Mouse (Mus musculus): ENCODE data around the gene Pitpna. TPM values are rescaled to one million over a fixed set of nuclear protein-coding genes. Genes with fewer than 3 reads are reported as not detected.

The Pitpna gene
- total and polyA plus RNA-seq, 3 experiments = 67.8 to 709 (median 194) TPM

DNA sequence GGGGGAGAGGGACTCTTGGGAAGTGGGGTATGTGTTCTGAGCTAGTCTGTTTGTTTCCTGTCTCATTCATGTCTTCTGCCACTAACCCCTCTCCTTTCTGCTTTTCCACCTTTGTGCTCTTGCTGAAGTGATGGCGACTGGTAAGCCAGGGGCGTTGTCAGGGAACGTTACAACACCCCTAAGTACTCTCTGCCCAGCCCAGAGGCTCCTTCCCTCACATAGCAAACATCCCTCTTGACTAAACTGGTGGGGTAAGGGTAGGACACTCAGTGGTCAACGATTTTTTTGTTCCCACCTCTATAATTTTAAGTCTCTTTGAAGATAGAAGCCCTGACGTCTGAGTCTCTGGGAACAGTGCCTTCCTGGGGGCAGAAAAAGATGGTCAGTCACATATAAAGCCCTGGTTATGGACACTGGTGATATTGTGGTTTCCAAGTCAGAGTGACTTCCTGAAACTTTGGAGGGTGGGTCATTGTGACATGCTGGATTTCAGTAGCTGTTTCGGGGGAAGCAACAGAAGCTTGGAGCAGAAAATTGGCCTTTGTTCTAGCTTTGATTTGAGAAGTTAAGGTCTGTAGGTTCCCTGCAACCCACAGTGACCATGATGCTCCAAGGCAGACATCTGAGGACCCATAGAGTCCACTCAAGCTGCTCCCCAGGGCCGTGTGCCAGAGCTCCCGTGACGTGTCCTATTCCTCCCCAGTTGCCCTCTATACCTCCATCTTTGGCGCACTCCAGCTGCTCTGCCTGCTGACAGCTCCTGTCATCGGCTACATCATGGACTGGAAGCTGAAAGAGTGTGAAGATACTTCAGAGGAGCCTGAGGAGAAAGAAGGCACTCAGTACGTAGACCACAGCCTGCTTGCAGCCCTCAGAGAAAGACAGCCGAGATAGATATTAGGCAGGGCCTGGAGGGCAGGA is 21.4 kb upstream of the Pitpna start:
- Histone ChIP-seq H3K4me1 (ENCODE audit: control insufficient read depth in 1 of 2, insufficient read depth in 2 of 2, low read length in 2 of 2) (peaks cover 10 to 30% of the 10 kb centered on the region in 2 experiments), H3K4me3 (ENCODE audit: control insufficient read depth in 1 of 2, insufficient read depth in 1 of 2, low read depth in 2 of 2, low read length in 2 of 2) (no peak overlapping the region)

GRCm38 (mm10) chr11:75567346-75568114 is 20.4 kb upstream of the Pitpna start:
- peak; percentile 64 for DNase-seq (ENCODE audit: low read depth, low spot score)
- Histone ChIP-seq H3K4me1 (ENCODE audit: control insufficient read depth in 1 of 2, insufficient read depth in 2 of 2, low read length in 2 of 2) (peaks cover 10 to 30% of the 10 kb centered on the region in 2 experiments), H3K9ac (ENCODE audit: control insufficient read depth, low read depth, low read length, poor library complexity, severe bottlenecking) (no peak overlapping the region), H3K27me3 (ENCODE audit: control insufficient read depth in 1 of 2, insufficient read depth in 2 of 2, low read length in 2 of 2) (no peaks in the 10 kb centered on the region), H3K4me3 (ENCODE audit: control insufficient read depth in 1 of 2, insufficient read depth in 1 of 2, low read depth in 2 of 2, low read length in 2 of 2) (no peak overlapping the region), H3K36me3 (ENCODE audit: control insufficient read depth in 1 of 2, insufficient read depth in 2 of 2, low read length in 2 of 2) (peaks cover 0 to 26% of the 10 kb centered on the region in 2 experiments; a peak in 2 of 4 replicates), H3K9me3 (replicated peaks; ENCODE audit: insufficient read depth, low read length) (no peaks in the 10 kb centered on the region), H3K79me2 (ENCODE audit: control insufficient read depth, insufficient read depth, low read length, poor library complexity) (no peaks in the 10 kb centered on the region), H3K27ac (ENCODE audit: control insufficient read depth, low read depth, low read length) (peak overlapping the region; percentile 2; the same call in 1 of the 2 replicates)
- TF ChIP-seq GATA1 (IDR thresholded peaks at IDR 0.05; ENCODE audit: low read depth, low read length) = peak; percentile 81
- no peak for TF ChIP-seq MYB (IDR thresholded peaks at IDR 0.05; ENCODE audit: low read depth, low read length)
- TF ChIP-seq CHD2 (IDR thresholded peaks at IDR 0.05; ENCODE audit: low read length) = no peak
- TF ChIP-seq BHLHE40 (IDR thresholded peaks at IDR 0.05; ENCODE audit: borderline replicate concordance, low read depth, low read length) = peak; percentile 75
- TF ChIP-seq ETS1 (IDR thresholded peaks at IDR 0.05; ENCODE audit: low read depth, low read length) = peak; percentile 52; the same call in 1 of the 2 replicates
- TF ChIP-seq GABPA (IDR thresholded peaks at IDR 0.05; ENCODE audit: low read depth, low read length) = no peak
- peak; percentile 55 to 56; a peak in 3 of 4 replicates for TF ChIP-seq EP300 (IDR thresholded peaks at IDR 0.05; ENCODE audit: low read depth in 1 of 2, low read length in 2 of 2)
- peak; percentile 18; the same call in 1 of the 2 replicates for TF ChIP-seq TAL1 (IDR thresholded peaks at IDR 0.05; ENCODE audit: low read length)
- no peak for TF ChIP-seq NELFE (IDR thresholded peaks at IDR 0.05; ENCODE audit: low read depth, low read length)
- no peak for TF ChIP-seq ELF1 (IDR thresholded peaks at IDR 0.05; ENCODE audit: low read depth, low read length)
- peak; percentile 48; the same call in 1 of the 2 replicates for TF ChIP-seq MXI1 (IDR thresholded peaks at IDR 0.05; ENCODE audit: low read depth, low read length)
- no peak for TF ChIP-seq KAT2A (conservative IDR thresholded peaks at IDR 0.05; ENCODE audit: low read depth, low read length)
- peak; percentile 39; the same call in 1 of the 2 replicates for TF ChIP-seq TCF12 (IDR thresholded peaks at IDR 0.05; ENCODE audit: low read depth, low read length)
- peak; percentile 88 for TF ChIP-seq USF1 (IDR thresholded peaks at IDR 0.05; ENCODE audit: low read depth, low read length)
- no peak for TF ChIP-seq JUND (IDR thresholded peaks at IDR 0.05; ENCODE audit: low read depth, low read length)
- no peak for TF ChIP-seq NRF1 (IDR thresholded peaks at IDR 0.05; ENCODE audit: insufficient read depth, low read depth, low read length, poor library complexity, severe bottlenecking)
- TF ChIP-seq SIN3A (IDR thresholded peaks at IDR 0.05; ENCODE audit: low read length) = no peak; the same call in 1 of the 2 replicates
- TF ChIP-seq MYC (IDR thresholded peaks at IDR 0.05; ENCODE audit: low read depth, low read length) = no peak
- TF ChIP-seq POLR2A (IDR thresholded peaks at IDR 0.05; ENCODE audit: control insufficient read depth in 1 of 2, insufficient read depth in 1 of 2, low read depth in 1 of 2, low read length in 2 of 2, poor library complexity in 1 of 2) = no peak
- TF ChIP-seq ZC3H11A (IDR thresholded peaks at IDR 0.05; ENCODE audit: low read depth, low read length) = no peak
- no peak for TF ChIP-seq SMC3 (IDR thresholded peaks at IDR 0.05; ENCODE audit: low read depth, low read length)
- TF ChIP-seq USF2 (IDR thresholded peaks at IDR 0.05; ENCODE audit: borderline replicate concordance in 1 of 2, insufficient read depth in 1 of 2, low read depth in 1 of 2, low read length in 2 of 2) = peak in 1 of 2 experiments; percentile 58; a peak in 1 of 4 replicates
- no peak for TF ChIP-seq POLR2AphosphoS2 (IDR thresholded peaks at IDR 0.05; ENCODE audit: low read length)
- no peak for TF ChIP-seq POLR2AphosphoS5 (IDR thresholded peaks at IDR 0.05; ENCODE audit: borderline replicate concordance, low read depth, low read length)
- TF ChIP-seq ZKSCAN1 (IDR thresholded peaks at IDR 0.05; ENCODE audit: low read depth, low read length) = no peak
- no peak for TF ChIP-seq RAD21 (IDR thresholded peaks at IDR 0.05; ENCODE audit: low read depth, low read length)

More for the DNA sequence above, 21.4 kb upstream of the Pitpna start:
- Histone ChIP-seq H3K9me3 (replicated peaks; ENCODE audit: insufficient read depth, low read length) (no peaks in the 10 kb centered on the region), H3K27me3 (ENCODE audit: control insufficient read depth in 1 of 2, insufficient read depth in 2 of 2, low read length in 2 of 2) (no peaks in the 10 kb centered on the region), H3K9ac (ENCODE audit: control insufficient read depth, low read depth, low read length, poor library complexity, severe bottlenecking) (no peak overlapping the region), H3K36me3 (ENCODE audit: control insufficient read depth in 1 of 2, insufficient read depth in 2 of 2, low read length in 2 of 2) (peaks cover 0 to 26% of the 10 kb centered on the region in 2 experiments; a peak in 2 of 4 replicates), H3K27ac (ENCODE audit: control insufficient read depth, low read depth, low read length) (no peak overlapping the region), H3K79me2 (ENCODE audit: control insufficient read depth, insufficient read depth, low read length, poor library complexity) (no peaks in the 10 kb centered on the region)
- TF ChIP-seq SIN3A (IDR thresholded peaks at IDR 0.05; ENCODE audit: low read length) (0 out of 2 replicates have a peak, but pooled peaks have one; percentile 18), EP300 (IDR thresholded peaks at IDR 0.05; ENCODE audit: low read depth in 1 of 2, low read length in 2 of 2) (0 out of 4 replicates have a peak, but pooled peaks of 1 of the 2 experiments have one; percentile 17), ELF1 (IDR thresholded peaks at IDR 0.05; ENCODE audit: low read depth, low read length) (no peak)
- peak; percentile 49 for DNase-seq (ENCODE audit: low read depth, low spot score)

All from MEL (cell line).